11 mouse cellular contexts compared by ENCODE assay signal in genomic region chr2:154749046-154750036, GRCm38 (mm10). TPM values are rescaled to one million over a fixed set of nuclear protein-coding genes. Genes with fewer than 3 reads are reported as not detected.
DNase-seq lines count a peak whose midpoint lies in the region; ATAC-seq and TF ChIP-seq lines count a peak whose summit lies in the region.
"Had no signal": no experiment of that assay in that cellular context is flagged by ENCODE, and none has a peak within 500 bp of the region (broad histone marks: within the 10 kb centered on the region; RNA-seq: fewer than 3 reads in every experiment).

No protein-coding gene starts in this region.

- 54% methylated on average over 23 of the region's 23 CpGs for WGBS in intestine, embryonic 15.5 days
- 62% methylated on average over 23 of the region's 23 CpGs for WGBS in intestine, postnatal 0 days

- DNase-seq in ES-E14 (ENCODE audit: low read depth, low spot score) = no peak
- peak; percentile 18 for DNase-seq in brain, embryonic 18.5 days (ENCODE audit: low read depth, low spot score)
- DNase-seq in kidney, postnatal 14 days = peak; percentile 30
- no peak for DNase-seq in B cell, adult 2 months
- DNase-seq in heart, adult 11 months = no peak
- no peak for DNase-seq in ovary, postnatal 36 days (ENCODE audit: low spot score)

- TF ChIP-seq CTCF in intestine, postnatal 0 days (IDR thresholded peaks at IDR 0.05; ENCODE audit: low read depth) = no peak

- no peak overlapping the region for H3K9ac ChIP-seq in intestine, embryonic 15.5 days
- H3K9ac ChIP-seq in intestine, postnatal 0 days (ENCODE audit: low read depth, low read length) = no peak overlapping the region
- H3K9ac ChIP-seq in ES-E14 (ENCODE audit: insufficient read depth, low read depth, low read length, poor library complexity, severe bottlenecking) = no peak overlapping the region
- H3K9ac ChIP-seq: liver, embryonic 15.5 days had no signal

- no peak for ATAC-seq in intestine, embryonic 15.5 days
- ATAC-seq in intestine, postnatal 0 days = no peak

- no peak overlapping the region for H3K4me3 ChIP-seq in intestine, embryonic 15.5 days (replicated peaks)
- H3K4me3 ChIP-seq in intestine, postnatal 0 days (ENCODE audit: low read depth, low read length) = no peak overlapping the region
- H3K4me3 ChIP-seq in ES-E14 (ENCODE audit: insufficient read depth in 1 of 2, low read depth in 1 of 2, low read length in 2 of 2, poor library complexity in 1 of 2, severe bottlenecking in 1 of 2) = no peak overlapping the region
- H3K4me3 ChIP-seq: liver, embryonic 15.5 days had no signal

- in situ Hi-C loops in ES-E14 (cut with MboI; ENCODE audit: low sequenced_read_pairs in 2 of 2, unreplicated experiment in 2 of 2) = no loop called here

- H3K4me1 ChIP-seq in intestine, embryonic 15.5 days (replicated peaks) = peaks cover 14% of the 10 kb centered on the region
- H3K4me1 ChIP-seq in intestine, postnatal 0 days (replicated peaks; ENCODE audit: control insufficient read depth, insufficient read depth, low read length) = no peaks in the 10 kb centered on the region
- peaks cover 2 to 5% of the 10 kb centered on the region in 2 experiments; a peak in 3 of 4 replicates for H3K4me1 ChIP-seq in ES-E14 (ENCODE audit: control insufficient read depth in 2 of 2, insufficient read depth in 2 of 2, low read length in 2 of 2, poor library complexity in 1 of 2)

- H3K36me3 ChIP-seq in intestine, embryonic 15.5 days = no peaks in the 10 kb centered on the region
- H3K36me3 ChIP-seq in intestine, postnatal 0 days (ENCODE audit: control insufficient read depth, insufficient read depth) = no peaks in the 10 kb centered on the region
- no peaks in the 10 kb centered on the region for H3K36me3 ChIP-seq in ES-E14 (ENCODE audit: control insufficient read depth, insufficient read depth, low read length, poor library complexity, severe bottlenecking)
- H3K36me3 ChIP-seq: G1E; liver, embryonic 15.5 days had no signal

- H3K4me2 ChIP-seq in intestine, embryonic 15.5 days (replicated peaks) = 0 out of 2 replicates have a peak overlapping the region, but pooled peaks have one; percentile 11
- H3K4me2 ChIP-seq in intestine, postnatal 0 days (replicated peaks; ENCODE audit: low read depth) = no peak overlapping the region
- H3K4me2 ChIP-seq: liver, embryonic 15.5 days had no signal

- H3K27me3 ChIP-seq in intestine, embryonic 15.5 days (replicated peaks) = no peaks in the 10 kb centered on the region
- H3K27me3 ChIP-seq in intestine, postnatal 0 days (replicated peaks; ENCODE audit: control insufficient read depth, insufficient read depth, low read length) = no peaks in the 10 kb centered on the region

- peak overlapping the region; percentile 44 for H3K27ac ChIP-seq in intestine, embryonic 15.5 days
- no peak overlapping the region for H3K27ac ChIP-seq in intestine, postnatal 0 days (ENCODE audit: low read depth, low read length)
- H3K27ac ChIP-seq in ES-E14 (ENCODE audit: insufficient read depth, low read depth, low read length, poor library complexity, severe bottlenecking) = no peak overlapping the region
- H3K27ac ChIP-seq: liver, embryonic 15.5 days had no signal

- no peaks in the 10 kb centered on the region for H3K9me3 ChIP-seq in intestine, embryonic 15.5 days
- H3K9me3 ChIP-seq in intestine, postnatal 0 days (ENCODE audit: control insufficient read depth) = no peaks in the 10 kb centered on the region
- H3K9me3 ChIP-seq in ES-E14 (ENCODE audit: control insufficient read depth, insufficient read depth, low read depth, low read length) = no peaks in the 10 kb centered on the region
- H3K9me3 ChIP-seq: liver, embryonic 15.5 days had no signal

TF ChIP-seq in ES-E14, 5 proteins besides CTCF, POLR2A, EP300 and RAD21:
- peak; percentile 65; the same call in 1 of the 2 replicates for TF ChIP-seq ZNF384 (IDR thresholded peaks at IDR 0.05; ENCODE audit: low read depth, low read length)
- TF ChIP-seq MAFK (IDR thresholded peaks at IDR 0.05; ENCODE audit: insufficient read depth, low read depth, low read length) = no peak
TF ChIP-seq in ES-E14: peak in this region for 1.

RNA-seq across cellular contexts. Expression of gene Gm14214, which starts 20.5 kb away (rescaled TPM):
- polyA plus RNA-seq in intestine, embryonic 15.5 days (2015; fragmentation: Nextera tagmentation; extraction: Ambion mirVana) = not detected in 2 replicates
- polyA plus RNA-seq in intestine, postnatal 0 days (2015; fragmentation: Nextera tagmentation; extraction: Ambion mirVana) = not detected in 2 replicates
- not detected in 2 replicates for total RNA-seq in ES-E14 (2012; rRNA removed)
- total RNA-seq: G1E had no signal
- polyA plus RNA-seq: frontal cortex, adult 2 months; G1E; liver, embryonic 15.5 days had no signal

RNA-seq across cellular contexts. Expression of gene Raly, which starts 41.6 kb away (rescaled TPM):
- polyA plus RNA-seq in intestine, embryonic 15.5 days (2015; fragmentation: Nextera tagmentation; extraction: Ambion mirVana) = 31.6 and 34.6 TPM in 2 replicates
- polyA plus RNA-seq in intestine, postnatal 0 days (2015; fragmentation: Nextera tagmentation; extraction: Ambion mirVana) = 20.1 and 20.5 TPM in 2 replicates
- 156 and 209 TPM in 2 replicates for total RNA-seq in ES-E14 (2012; rRNA removed)

RNA-seq across cellular contexts. Expression of gene a, which starts 41.9 kb away (rescaled TPM):
- 0.63 and 0.73 TPM in 2 replicates for polyA plus RNA-seq in intestine, embryonic 15.5 days (2015; fragmentation: Nextera tagmentation; extraction: Ambion mirVana)
- 0.18 TPM in 1 of 2 replicates, not detected in the other for polyA plus RNA-seq in intestine, postnatal 0 days (2015; fragmentation: Nextera tagmentation; extraction: Ambion mirVana)
- 0.49 TPM in 1 of 2 replicates, not detected in the other for total RNA-seq in ES-E14 (2012; rRNA removed)
- total RNA-seq: G1E had no signal

Comparison
In these comparisons a context has a peak if more than half of its experiments do, and no peak if none do; other contexts are left out.
1. DNase-seq: peak in brain, embryonic 18.5 days (single experiment) and kidney, postnatal 14 days (single experiment); none in ES-E14 (single experiment), B cell, adult 2 months (0 of 2), heart, adult 11 months (single experiment) and ovary, postnatal 36 days (single experiment).